Mouse (Mus musculus): ENCODE measurements around the gene Surf1.

- no peak for TF ChIP-seq CTCF (conservative IDR thresholded peaks at IDR 0.05; ENCODE audit: low read length)
- TF ChIP-seq POU5F1 (IDR thresholded peaks at IDR 0.05; ENCODE audit: borderline replicate concordance, low read length), result no peak
- no peak for TF ChIP-seq NANOG (IDR thresholded peaks at IDR 0.05; ENCODE audit: borderline replicate concordance, low read length)
Measured at GRCm38 (mm10) chr2:26910994-26911765, 5.2 kb downstream of the Surf1 start.

All from E14TG2a.4 (cell line).